Mouse (Mus musculus): ENCODE data around the gene Rbl2.

The Rbl2 gene

DNA sequence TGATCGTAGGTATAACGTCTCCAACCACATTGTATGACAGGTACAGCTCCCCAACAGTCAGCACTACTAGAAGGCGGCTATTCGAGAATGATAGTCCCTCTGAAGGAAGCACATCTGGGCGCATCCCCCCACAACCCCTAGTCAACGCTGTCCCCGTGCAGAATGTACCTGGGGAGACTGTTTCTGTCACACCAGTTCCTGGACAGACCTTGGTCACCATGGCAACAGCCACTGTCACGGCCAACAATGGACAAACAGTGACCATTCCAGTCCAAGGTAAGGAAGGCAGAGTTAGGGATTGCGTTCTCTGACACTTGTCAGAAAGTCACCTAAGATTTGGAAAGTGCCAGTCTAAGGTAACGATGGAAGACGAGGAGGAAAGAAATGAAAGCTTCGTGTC is 36.4 kb downstream of the Rbl2 start:
- no peak for DNase-seq (ENCODE audit: low spot score)

GRCm38 (mm10) chr8:91111868-91112477 is 42.1 kb downstream of the Rbl2 start:
- DNase-seq (ENCODE audit: low spot score) = no peak

- DNase-seq (ENCODE audit: low spot score) = no peak
Observed at GRCm38 (mm10) chr8:91114428-91114827, 44.6 kb downstream of the Rbl2 start.

- DNase-seq (ENCODE audit: low spot score) = no peak
Observed at GRCm38 (mm10) chr8:91114910-91115309, 45.1 kb downstream of the Rbl2 start.

GRCm38 (mm10) chr8:91117537-91117936 is 47.7 kb downstream of the Rbl2 start:
- DNase-seq (ENCODE audit: low spot score) = peak; percentile 9

GRCm38 (mm10) chr8:91118131-91118530 is 48.3 kb downstream of the Rbl2 start:
- peak; percentile 17 for DNase-seq (ENCODE audit: low spot score)

GRCm38 (mm10) chr8:91124315-91124714 is 54.5 kb downstream of the Rbl2 start:
- no peak for DNase-seq (ENCODE audit: low spot score)

DNA sequence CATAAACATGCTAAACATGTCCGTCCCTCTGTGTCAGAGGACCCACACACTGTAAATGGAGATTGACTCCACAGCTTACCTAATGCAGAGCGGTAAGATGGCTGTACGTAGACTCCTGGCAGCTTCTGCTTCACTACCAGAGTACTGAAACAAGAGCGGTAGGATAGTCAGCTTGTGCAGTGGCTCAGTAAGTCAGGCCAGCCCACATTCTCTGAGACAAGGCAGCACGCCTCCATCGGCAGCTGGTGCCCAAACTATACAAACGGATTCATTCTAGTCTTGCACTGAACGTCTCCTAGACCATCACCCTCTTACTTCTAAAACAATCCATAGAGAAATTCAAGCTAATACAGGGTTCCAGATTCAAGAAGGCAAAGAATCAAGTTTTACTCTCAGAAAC is 56.9 kb downstream of the Rbl2 start:
- DNase-seq (ENCODE audit: low spot score) = no peak

- no peak for DNase-seq (ENCODE audit: low spot score)
Observed at GRCm38 (mm10) chr8:91132731-91133130, 62.9 kb downstream of the Rbl2 start.

DNA sequence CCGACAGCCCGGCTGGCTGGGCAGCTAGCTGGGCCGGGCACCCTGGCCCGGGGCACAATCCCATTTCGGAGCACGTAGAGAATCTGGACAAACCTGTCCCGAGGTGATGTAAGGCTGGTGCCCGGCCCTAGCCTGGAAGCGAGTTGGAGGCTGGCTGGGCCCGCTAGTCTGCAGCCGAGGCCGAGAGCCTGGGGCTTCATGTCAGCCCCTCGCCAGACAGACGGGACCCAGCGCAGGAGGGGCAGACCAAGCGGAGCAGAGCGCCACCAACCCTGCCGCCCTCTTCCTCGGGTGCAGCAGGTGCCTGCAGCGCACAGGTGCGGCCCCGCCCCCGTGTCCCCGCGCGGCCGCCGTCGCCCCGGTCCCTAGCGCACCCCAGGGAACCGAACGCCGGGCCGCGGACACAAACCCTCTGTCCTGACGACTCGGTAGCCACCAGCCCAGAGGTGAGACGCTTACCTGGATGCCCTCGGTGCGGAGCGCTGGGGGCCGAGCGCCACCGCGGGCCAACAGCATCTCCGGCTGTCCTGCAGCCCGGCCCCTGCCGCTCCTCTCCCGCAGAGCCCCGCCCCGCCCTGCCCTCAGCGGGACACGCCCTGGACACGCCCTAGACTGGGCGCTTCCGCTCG is 63.7 kb downstream of the Rbl2 start:
- peak; percentile 35 for DNase-seq (ENCODE audit: low spot score)

DNA sequence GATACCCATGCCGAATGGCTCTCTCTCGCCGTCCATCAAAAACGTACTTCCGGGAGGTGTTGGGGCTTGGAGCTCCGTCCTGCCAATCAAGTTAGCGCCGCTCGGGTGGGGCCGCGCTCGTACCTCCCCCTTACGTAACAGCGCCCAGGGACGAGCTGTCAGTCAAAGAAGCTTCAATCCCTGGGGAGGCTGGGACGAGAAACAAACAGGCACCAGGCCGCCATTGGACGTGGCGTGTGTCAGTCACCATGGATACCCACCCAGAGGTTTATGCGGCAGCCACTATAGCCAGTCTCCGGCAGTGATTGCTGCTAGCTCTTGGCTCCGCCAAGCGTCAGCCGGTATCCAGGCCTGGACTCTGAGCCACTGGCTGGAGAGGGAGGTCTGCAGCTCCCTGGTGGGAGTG is 64.2 kb downstream of the Rbl2 start:
- peak; percentile 100 for DNase-seq (ENCODE audit: low spot score)

- no peak for DNase-seq (ENCODE audit: low spot score)
Observed at GRCm38 (mm10) chr8:91134659-91135058, 64.8 kb downstream of the Rbl2 start.

GRCm38 (mm10) chr8:91135308-91136181 is 65.7 kb downstream of the Rbl2 start:
- no peak for DNase-seq (ENCODE audit: low spot score)

DNA sequence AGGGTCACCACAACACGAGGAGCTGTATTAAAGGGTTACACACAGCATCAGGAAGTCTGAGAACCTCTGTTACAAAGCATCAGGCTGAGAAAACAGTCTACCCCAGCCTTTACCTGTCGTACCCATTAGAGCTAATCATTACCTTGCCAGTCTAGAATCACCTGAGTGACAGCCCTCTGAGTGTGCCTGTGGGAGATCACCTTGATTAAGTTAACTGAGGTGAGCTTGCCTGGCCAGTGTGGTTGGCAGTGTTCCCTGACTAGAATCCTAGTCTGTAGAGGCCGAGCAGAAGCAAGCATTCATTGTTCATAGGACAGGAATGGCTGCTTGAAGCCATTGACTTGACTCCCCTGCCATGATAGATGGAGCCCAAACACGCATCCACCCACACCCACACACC is 71.0 kb downstream of the Rbl2 start:
- no peak for DNase-seq (ENCODE audit: low spot score)

DNA sequence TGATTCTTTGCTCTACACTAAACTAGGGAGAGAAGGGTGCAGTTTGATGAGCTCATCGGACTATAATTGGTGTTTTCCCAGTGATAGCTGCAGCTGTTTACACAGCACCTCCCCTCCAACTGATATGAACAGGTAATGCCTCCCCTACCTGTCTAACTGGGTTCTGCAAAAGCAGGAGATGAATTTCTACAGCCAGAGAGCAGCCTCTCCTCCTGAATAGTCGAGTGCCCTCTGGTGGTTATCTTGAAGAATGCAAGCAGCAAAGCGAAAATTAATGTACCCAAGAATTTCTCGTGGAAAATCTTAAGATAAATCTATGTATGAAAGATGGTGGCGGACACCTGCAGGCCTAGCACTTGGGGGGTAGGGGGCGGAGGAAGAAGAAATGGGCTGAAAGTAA is 77.9 kb downstream of the Rbl2 start:
- DNase-seq (ENCODE audit: low spot score) = peak; percentile 79

DNA sequence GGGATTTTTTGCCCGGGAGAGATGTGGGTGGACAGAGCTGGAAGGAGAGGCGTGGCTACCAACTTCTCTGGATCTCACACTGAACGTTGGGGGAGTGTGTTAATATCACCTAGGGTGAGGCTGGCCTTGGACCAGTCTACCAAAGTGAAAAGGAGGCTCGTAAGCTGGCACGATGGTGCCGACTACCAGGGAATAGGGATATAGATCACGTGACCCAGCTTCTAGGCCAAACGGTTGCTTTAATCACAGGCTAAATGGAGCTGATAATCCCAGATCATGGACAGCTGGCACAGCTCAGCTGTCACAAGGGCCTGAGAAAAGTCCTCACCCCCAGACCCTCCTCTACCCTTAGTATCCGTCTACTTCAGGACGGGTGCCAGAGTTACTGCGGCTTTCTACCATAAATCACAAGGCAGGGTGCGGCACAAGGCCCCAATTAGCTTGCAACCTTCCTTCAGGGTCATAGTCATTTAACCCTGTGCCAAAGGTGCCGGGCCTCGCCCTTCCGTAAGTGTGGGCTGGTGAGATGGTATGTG is 78.9 kb downstream of the Rbl2 start:
- DNase-seq (ENCODE audit: low spot score) = no peak

DNA sequence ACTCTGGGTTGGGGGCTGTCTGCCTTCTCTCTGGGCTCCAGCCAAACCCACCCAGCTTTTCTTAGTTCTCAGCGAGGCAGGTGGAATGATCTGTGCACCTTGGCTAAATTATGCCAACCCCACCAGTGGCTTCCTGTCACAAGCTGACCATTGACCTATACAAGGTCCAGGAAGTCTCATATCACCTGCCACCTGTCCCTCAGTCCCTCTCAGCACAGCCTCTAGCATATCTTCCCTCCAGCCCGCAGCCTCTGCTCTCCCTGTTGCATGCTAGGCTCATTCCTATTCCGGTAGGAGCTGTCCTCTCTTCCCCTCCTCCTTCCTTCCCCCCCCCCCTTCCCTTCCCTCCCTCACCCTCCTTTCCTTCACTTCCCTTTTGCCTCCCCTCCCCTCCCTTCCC is 79.4 kb downstream of the Rbl2 start:
- no peak for DNase-seq (ENCODE audit: low spot score)

GRCm38 (mm10) chr8:91151531-91151930 is 81.7 kb downstream of the Rbl2 start:
- no peak for DNase-seq (ENCODE audit: low spot score)

GRCm38 (mm10) chr8:91153831-91154230 is 84.0 kb downstream of the Rbl2 start:
- DNase-seq (ENCODE audit: low spot score) = no peak

GRCm38 (mm10) chr8:91154564-91154963 is 84.7 kb downstream of the Rbl2 start:
- peak; percentile 50 for DNase-seq (ENCODE audit: low spot score)

- no peak for DNase-seq (ENCODE audit: low spot score)
Observed at GRCm38 (mm10) chr8:91158617-91159016, 88.8 kb downstream of the Rbl2 start.

GRCm38 (mm10) chr8:91159959-91160800 is 90.3 kb downstream of the Rbl2 start:
- no peak for DNase-seq (ENCODE audit: low spot score)
